Mouse (Mus musculus): ENCODE measurements around the gene P4ha3. TPM values are rescaled to one million over a fixed set of nuclear protein-coding genes. Genes with fewer than 3 reads are reported as not detected.
"Not testable (repeated sequence)": the region's sequence is repeated elsewhere in the genome, so short reads cannot be mapped to it uniquely, and the experiment has no call there.

Gene P4ha3
- polyA plus RNA-seq (2014; fragmentation: Nextera tagmentation; extraction: Ambion mirVana) = 8.7 and 10.0 TPM in 2 replicates

- H3K4me1 ChIP-seq (ENCODE audit: control insufficient read depth, insufficient read depth, low read length) = peaks cover 21% of the 10 kb centered on the region; the same call in 1 of the 2 replicates
- under 1% methylated on average over 44 of the region's 53 CpGs for WGBS
- H3K9ac ChIP-seq (replicated peaks; ENCODE audit: low read depth, low read length) = peak within 1 kb of the TSS; percentile 44; the same call in 1 of the 2 replicates
- peak within 1 kb of the TSS; percentile 85 for H3K4me2 ChIP-seq (replicated peaks; ENCODE audit: low read depth, low read length)
- H3K27me3 ChIP-seq (ENCODE audit: control insufficient read depth, insufficient read depth, low read length) = no peaks in the 10 kb centered on the region
- H3K36me3 ChIP-seq (ENCODE audit: control insufficient read depth, insufficient read depth, low read length) = no peaks in the 10 kb centered on the region
- peak; percentile 51 for ATAC-seq (ENCODE audit: insufficient number of reproducible peaks, insufficient read depth, low FRiP score, low read depth)
- no peak within 1 kb of the TSS for H3K27ac ChIP-seq (ENCODE audit: low read length)
- H3K9me3 ChIP-seq (ENCODE audit: control insufficient read depth, low read depth, low read length) = no peaks in the 10 kb centered on the region
- peak within 1 kb of the TSS; percentile 52 for H3K4me3 ChIP-seq (ENCODE audit: low read depth, low read length)
These were observed at the start of gene P4ha3 for GRCm38 (mm10) chr7:100285383-100285782. P4ha3 (plus strand) TSS chr7:100285520.

GRCm38 (mm10) chr7:100238271-100238670, 47.0 kb upstream of the P4ha3 start:
- WGBS = 86% methylated on average over 1 of the region's 1 CpGs
- no peak for ATAC-seq (ENCODE audit: insufficient number of reproducible peaks, insufficient read depth, low FRiP score, low read depth)

GRCm38 (mm10) chr7:100240601-100241000, 44.7 kb upstream of the P4ha3 start:
- H3K4me1 ChIP-seq (ENCODE audit: control insufficient read depth, insufficient read depth, low read length) = 0 out of 2 replicates have a peak, but pooled peaks cover 5% of the 10 kb centered on the region
- no peaks in the 10 kb centered on the region for H3K27me3 ChIP-seq (ENCODE audit: control insufficient read depth, insufficient read depth, low read length)
- H3K4me3 ChIP-seq (ENCODE audit: low read depth, low read length) = no peak overlapping the region
- no peak overlapping the region for H3K27ac ChIP-seq (ENCODE audit: low read length)
- no peak overlapping the region for H3K9ac ChIP-seq (replicated peaks; ENCODE audit: low read depth, low read length)
- no peaks in the 10 kb centered on the region for H3K36me3 ChIP-seq (ENCODE audit: control insufficient read depth, insufficient read depth, low read length)
- no peaks in the 10 kb centered on the region for H3K9me3 ChIP-seq (ENCODE audit: control insufficient read depth, low read depth, low read length)
- 87% methylated on average over 2 of the region's 2 CpGs for WGBS
- no peak for ATAC-seq (ENCODE audit: insufficient number of reproducible peaks, insufficient read depth, low FRiP score, low read depth)
- no peak overlapping the region for H3K4me2 ChIP-seq (replicated peaks; ENCODE audit: low read depth, low read length)

More at GRCm38 (mm10) chr7:100238271-100238670, 47.0 kb upstream of the P4ha3 start:
- Histone ChIP-seq H3K4me3 (ENCODE audit: low read depth, low read length) (no peak overlapping the region), H3K4me1 (ENCODE audit: control insufficient read depth, insufficient read depth, low read length) (0 out of 2 replicates have a peak, but pooled peaks cover 5% of the 10 kb centered on the region), H3K9me3 (ENCODE audit: control insufficient read depth, low read depth, low read length) (no peaks in the 10 kb centered on the region), H3K9ac (replicated peaks; ENCODE audit: low read depth, low read length) (no peak overlapping the region), H3K36me3 (ENCODE audit: control insufficient read depth, insufficient read depth, low read length) (no peaks in the 10 kb centered on the region), H3K27me3 (ENCODE audit: control insufficient read depth, insufficient read depth, low read length) (no peaks in the 10 kb centered on the region), H3K27ac (ENCODE audit: low read length) (no peak overlapping the region), H3K4me2 (replicated peaks; ENCODE audit: low read depth, low read length) (no peak overlapping the region)

GRCm38 (mm10) chr7:100243007-100243406, 42.3 kb upstream of the P4ha3 start:
- Histone ChIP-seq H3K4me1 (ENCODE audit: control insufficient read depth, insufficient read depth, low read length) (0 out of 2 replicates have a peak, but pooled peaks cover 5% of the 10 kb centered on the region), H3K27me3 (ENCODE audit: control insufficient read depth, insufficient read depth, low read length) (no peaks in the 10 kb centered on the region), H3K9me3 (ENCODE audit: control insufficient read depth, low read depth, low read length) (no peaks in the 10 kb centered on the region), H3K36me3 (ENCODE audit: control insufficient read depth, insufficient read depth, low read length) (no peaks in the 10 kb centered on the region), H3K9ac (replicated peaks; ENCODE audit: low read depth, low read length) (no peak overlapping the region), H3K4me3 (ENCODE audit: low read depth, low read length) (no peak overlapping the region), H3K27ac (ENCODE audit: low read length) (no peak overlapping the region), H3K4me2 (replicated peaks; ENCODE audit: low read depth, low read length) (no peak overlapping the region)
- ATAC-seq (ENCODE audit: insufficient number of reproducible peaks, insufficient read depth, low FRiP score, low read depth) = no peak
- WGBS = 92% methylated on average over 1 of the region's 1 CpGs

GRCm38 (mm10) chr7:100244225-100244624, 41.1 kb upstream of the P4ha3 start:
- 87% methylated on average over 4 of the region's 4 CpGs for WGBS
- no peaks in the 10 kb centered on the region for H3K27me3 ChIP-seq (ENCODE audit: control insufficient read depth, insufficient read depth, low read length)
- ATAC-seq (ENCODE audit: insufficient number of reproducible peaks, insufficient read depth, low FRiP score, low read depth) = no peak

GRCm38 (mm10) chr7:100245176-100245575, 40.1 kb upstream of the P4ha3 start:
- WGBS = 90% methylated on average over 3 of the region's 3 CpGs
- ATAC-seq (ENCODE audit: insufficient number of reproducible peaks, insufficient read depth, low FRiP score, low read depth) = no peak
- no peak overlapping the region for H3K27ac ChIP-seq (ENCODE audit: low read length)
- no peak overlapping the region for H3K9ac ChIP-seq (replicated peaks; ENCODE audit: low read depth, low read length)
- H3K27me3 ChIP-seq (ENCODE audit: control insufficient read depth, insufficient read depth, low read length) = no peaks in the 10 kb centered on the region
- H3K9me3 ChIP-seq (ENCODE audit: control insufficient read depth, low read depth, low read length) = no peaks in the 10 kb centered on the region
- H3K4me2 ChIP-seq (replicated peaks; ENCODE audit: low read depth, low read length) = no peak overlapping the region
- H3K36me3 ChIP-seq (ENCODE audit: control insufficient read depth, insufficient read depth, low read length) = no peaks in the 10 kb centered on the region
- H3K4me1 ChIP-seq (ENCODE audit: control insufficient read depth, insufficient read depth, low read length) = no peaks in the 10 kb centered on the region
- no peak overlapping the region for H3K4me3 ChIP-seq (ENCODE audit: low read depth, low read length)

More at GRCm38 (mm10) chr7:100244225-100244624, 41.1 kb upstream of the P4ha3 start:
- no peaks in the 10 kb centered on the region for H3K36me3 ChIP-seq (ENCODE audit: control insufficient read depth, insufficient read depth, low read length)
- no peak overlapping the region for H3K4me2 ChIP-seq (replicated peaks; ENCODE audit: low read depth, low read length)
- no peak overlapping the region for H3K9ac ChIP-seq (replicated peaks; ENCODE audit: low read depth, low read length)
- 0 out of 2 replicates have a peak, but pooled peaks cover under 1% of the 10 kb centered on the region for H3K4me1 ChIP-seq (ENCODE audit: control insufficient read depth, insufficient read depth, low read length)
- H3K9me3 ChIP-seq (ENCODE audit: control insufficient read depth, low read depth, low read length) = no peaks in the 10 kb centered on the region
- no peak overlapping the region for H3K27ac ChIP-seq (ENCODE audit: low read length)
- no peak overlapping the region for H3K4me3 ChIP-seq (ENCODE audit: low read depth, low read length)

GRCm38 (mm10) chr7:100250667-100251066, 34.7 kb upstream of the P4ha3 start:
- Histone ChIP-seq H3K4me2 (replicated peaks; ENCODE audit: low read depth, low read length) (no peak overlapping the region), H3K27ac (ENCODE audit: low read length) (no peak overlapping the region), H3K4me3 (ENCODE audit: low read depth, low read length) (no peak overlapping the region), H3K9ac (replicated peaks; ENCODE audit: low read depth, low read length) (no peak overlapping the region), H3K4me1 (ENCODE audit: control insufficient read depth, insufficient read depth, low read length) (no peaks in the 10 kb centered on the region), H3K27me3 (ENCODE audit: control insufficient read depth, insufficient read depth, low read length) (no peaks in the 10 kb centered on the region), H3K36me3 (ENCODE audit: control insufficient read depth, insufficient read depth, low read length) (peaks cover 11% of the 10 kb centered on the region; the same call in 1 of the 2 replicates), H3K9me3 (ENCODE audit: control insufficient read depth, low read depth, low read length) (no peaks in the 10 kb centered on the region)
- no peak for ATAC-seq (ENCODE audit: insufficient number of reproducible peaks, insufficient read depth, low FRiP score, low read depth)
- WGBS = 97% methylated on average over 5 of the region's 5 CpGs

- WGBS = 81% methylated on average over 3 of the region's 3 CpGs
- Histone ChIP-seq H3K27me3 (ENCODE audit: control insufficient read depth, insufficient read depth, low read length) (no peaks in the 10 kb centered on the region), H3K9me3 (ENCODE audit: control insufficient read depth, low read depth, low read length) (no peaks in the 10 kb centered on the region), H3K9ac (replicated peaks; ENCODE audit: low read depth, low read length) (no peak overlapping the region), H3K4me3 (ENCODE audit: low read depth, low read length) (no peak overlapping the region), H3K4me2 (replicated peaks; ENCODE audit: low read depth, low read length) (no peak overlapping the region), H3K27ac (ENCODE audit: low read length) (no peak overlapping the region), H3K4me1 (ENCODE audit: control insufficient read depth, insufficient read depth, low read length) (no peaks in the 10 kb centered on the region), H3K36me3 (ENCODE audit: control insufficient read depth, insufficient read depth, low read length) (peaks cover 4% of the 10 kb centered on the region; the same call in 1 of the 2 replicates)
- no peak for ATAC-seq (ENCODE audit: insufficient number of reproducible peaks, insufficient read depth, low FRiP score, low read depth)
These were observed 23.0 kb upstream of the P4ha3 start for GRCm38 (mm10) chr7:100262350-100262749.

- H3K9ac ChIP-seq (replicated peaks; ENCODE audit: low read depth, low read length); H3K27me3 ChIP-seq (ENCODE audit: control insufficient read depth, insufficient read depth, low read length); H3K4me3 ChIP-seq (ENCODE audit: low read depth, low read length); ATAC-seq (ENCODE audit: insufficient number of reproducible peaks, insufficient read depth, low FRiP score, low read depth); H3K4me2 ChIP-seq (replicated peaks; ENCODE audit: low read depth, low read length); H3K27ac ChIP-seq (ENCODE audit: low read length); H3K9me3 ChIP-seq (ENCODE audit: control insufficient read depth, low read depth, low read length); H3K4me1 ChIP-seq (ENCODE audit: control insufficient read depth, insufficient read depth, low read length); H3K36me3 ChIP-seq (ENCODE audit: control insufficient read depth, insufficient read depth, low read length): not testable (repeated sequence)
- WGBS = 57% methylated on average over 17 of the region's 17 CpGs
These were observed 20.4 kb upstream of the P4ha3 start for GRCm38 (mm10) chr7:100264934-100265333.

Data from stomach, embryonic 14.5 days (tissue).